ENCODE assay signal across 18 mouse cellular contexts in the genomic region with DNA sequence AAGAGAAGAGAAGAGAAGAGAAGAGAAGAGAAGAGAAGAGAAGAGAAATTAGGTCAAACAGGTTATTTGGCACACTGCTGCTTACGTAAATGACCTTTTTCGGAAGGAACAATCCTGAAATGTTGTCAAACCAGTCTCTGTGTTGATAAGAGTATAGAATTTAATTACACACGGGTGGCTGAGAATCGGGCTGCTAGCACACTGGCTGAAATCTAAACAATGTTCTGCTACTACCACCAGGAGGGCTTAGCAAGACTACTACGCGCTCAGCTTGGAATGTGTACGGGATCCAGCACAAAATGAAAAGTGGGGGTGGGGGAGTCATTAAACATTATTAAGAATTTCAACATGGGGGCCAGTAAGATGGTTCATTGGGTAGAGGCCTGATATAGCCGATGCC.
DNase-seq lines count a peak whose midpoint lies in the region; ATAC-seq and TF ChIP-seq lines count a peak whose summit lies in the region.
"Had no signal": no experiment of that assay in that cellular context is flagged by ENCODE, and none has a peak within 500 bp of the region (broad histone marks: within the 10 kb centered on the region; RNA-seq: fewer than 3 reads in every experiment).

No protein-coding gene starts in this region.

- H3K4me1 ChIP-seq in forebrain, embryonic 14.5 days (ENCODE audit: control insufficient read depth, insufficient read depth, low read length) = peaks cover 8% of the 10 kb centered on the region
- H3K4me1 ChIP-seq in forebrain, embryonic 10.5 days = peaks cover 66% of the 10 kb centered on the region
- H3K4me1 ChIP-seq in kidney, postnatal 0 days (replicated peaks; ENCODE audit: insufficient read depth, low read length) = no peaks in the 10 kb centered on the region
- peaks cover 9% of the 10 kb centered on the region; the same call in 1 of the 2 replicates for H3K4me1 ChIP-seq in kidney, embryonic 16.5 days (ENCODE audit: insufficient read depth, low read length)
- no peaks in the 10 kb centered on the region for H3K4me1 ChIP-seq in neural tube, embryonic 14.5 days (ENCODE audit: control insufficient read depth, insufficient read depth, low read length)
- H3K4me1 ChIP-seq in neural tube, embryonic 15.5 days = peaks cover 30% of the 10 kb centered on the region
- peaks cover 23% of the 10 kb centered on the region for H3K4me1 ChIP-seq in stomach, embryonic 16.5 days (ENCODE audit: control insufficient read depth, insufficient read depth, low read length)

- WGBS in forebrain, embryonic 14.5 days = 29% methylated on average over 8 of the region's 8 CpGs
- WGBS in forebrain, embryonic 10.5 days = 57% methylated on average over 8 of the region's 8 CpGs
- WGBS in kidney, postnatal 0 days = 44% methylated on average over 8 of the region's 8 CpGs
- 61% methylated on average over 8 of the region's 8 CpGs for WGBS in kidney, embryonic 16.5 days
- 66% methylated on average over 8 of the region's 8 CpGs for WGBS in neural tube, embryonic 14.5 days
- WGBS in neural tube, embryonic 15.5 days = 56% methylated on average over 8 of the region's 8 CpGs
- WGBS in stomach, embryonic 16.5 days = 29% methylated on average over 8 of the region's 8 CpGs

- no peak overlapping the region for H3K4me2 ChIP-seq in forebrain, embryonic 14.5 days (ENCODE audit: low read length)
- no peak overlapping the region for H3K4me2 ChIP-seq in kidney, postnatal 0 days (ENCODE audit: low read length)
- H3K4me2 ChIP-seq in kidney, embryonic 16.5 days (replicated peaks; ENCODE audit: low read depth, low read length) = no peak overlapping the region
- no peak overlapping the region for H3K4me2 ChIP-seq in neural tube, embryonic 14.5 days (ENCODE audit: low read depth, low read length)
- no peak overlapping the region for H3K4me2 ChIP-seq in neural tube, embryonic 15.5 days
- peak overlapping the region; percentile 23; the same call in 1 of the 2 replicates for H3K4me2 ChIP-seq in stomach, embryonic 16.5 days (ENCODE audit: low read depth, low read length)
- H3K4me2 ChIP-seq: forebrain, embryonic 15.5 days; heart, embryonic 11.5 days; neural tube, embryonic 12.5 days had no signal

- no peak; the same call in 1 of the 2 replicates for ATAC-seq in forebrain, embryonic 14.5 days
- no peak; the same call in 1 of the 2 replicates for ATAC-seq in kidney, postnatal 0 days (replicated peaks; ENCODE audit: low FRiP score, low read depth)
- ATAC-seq in kidney, embryonic 16.5 days (ENCODE audit: low FRiP score, low TSS enrichment) = no peak
- ATAC-seq in neural tube, embryonic 14.5 days (ENCODE audit: low read depth) = 0 out of 2 replicates have a peak, but pooled peaks have one; percentile 7
- no peak for ATAC-seq in neural tube, embryonic 15.5 days (ENCODE audit: low FRiP score)
- ATAC-seq in stomach, embryonic 16.5 days (ENCODE audit: insufficient read depth, low FRiP score) = peak; percentile 90
- ATAC-seq: forebrain, embryonic 15.5 days; liver, postnatal 0 days; midbrain, embryonic 16.5 days; Patski had no signal

- H3K9me3 ChIP-seq in forebrain, embryonic 14.5 days (replicated peaks; ENCODE audit: control insufficient read depth, low read length) = no peaks in the 10 kb centered on the region
- no peaks in the 10 kb centered on the region for H3K9me3 ChIP-seq in forebrain, embryonic 10.5 days
- no peaks in the 10 kb centered on the region for H3K9me3 ChIP-seq in kidney, postnatal 0 days (replicated peaks; ENCODE audit: low read length)
- H3K9me3 ChIP-seq in kidney, embryonic 16.5 days (ENCODE audit: low read length) = no peaks in the 10 kb centered on the region
- no peaks in the 10 kb centered on the region for H3K9me3 ChIP-seq in neural tube, embryonic 14.5 days (ENCODE audit: control insufficient read depth, low read length)
- no peaks in the 10 kb centered on the region for H3K9me3 ChIP-seq in neural tube, embryonic 15.5 days (replicated peaks)
- no peaks in the 10 kb centered on the region for H3K9me3 ChIP-seq in stomach, embryonic 16.5 days (replicated peaks; ENCODE audit: control insufficient read depth, low read length)
- H3K9me3 ChIP-seq: forebrain, embryonic 15.5 days; neural tube, embryonic 12.5 days had no signal

- no peaks in the 10 kb centered on the region for H3K36me3 ChIP-seq in forebrain, embryonic 14.5 days (ENCODE audit: control insufficient read depth, insufficient read depth, low read length)
- no peaks in the 10 kb centered on the region for H3K36me3 ChIP-seq in forebrain, embryonic 10.5 days (replicated peaks)
- no peaks in the 10 kb centered on the region for H3K36me3 ChIP-seq in kidney, postnatal 0 days (ENCODE audit: insufficient read depth, low read length)
- no peaks in the 10 kb centered on the region for H3K36me3 ChIP-seq in kidney, embryonic 16.5 days (ENCODE audit: insufficient read depth, low read length)
- no peaks in the 10 kb centered on the region for H3K36me3 ChIP-seq in neural tube, embryonic 14.5 days (ENCODE audit: control insufficient read depth, insufficient read depth, low read length)
- no peaks in the 10 kb centered on the region for H3K36me3 ChIP-seq in neural tube, embryonic 15.5 days
- H3K36me3 ChIP-seq in stomach, embryonic 16.5 days (ENCODE audit: control insufficient read depth, insufficient read depth, low read length) = no peaks in the 10 kb centered on the region
- H3K36me3 ChIP-seq: forebrain, embryonic 15.5 days; neural tube, embryonic 12.5 days had no signal

- peak; percentile 30 for DNase-seq in forebrain, embryonic 14.5 days (ENCODE audit: low spot score)
- DNase-seq in forebrain, embryonic 10.5 days (ENCODE audit: extremely low spot score, low spot score) = no peak
- peak; percentile 47 for DNase-seq in kidney, postnatal 0 days (ENCODE audit: low spot score)
- DNase-seq in cerebellum, adult 9-11 months = no peak
- DNase-seq: cerebellum, adult 2 months; gastrocnemius, adult 2 months; heart, postnatal 36 days; layer of hippocampus, postnatal 36 days; liver, postnatal 0 days had no signal

- H3K4me3 ChIP-seq in forebrain, embryonic 14.5 days (ENCODE audit: low read depth, low read length) = no peak overlapping the region
- no peak overlapping the region for H3K4me3 ChIP-seq in forebrain, embryonic 10.5 days
- H3K4me3 ChIP-seq in kidney, postnatal 0 days (replicated peaks; ENCODE audit: low read depth, low read length) = no peak overlapping the region
- no peak overlapping the region for H3K4me3 ChIP-seq in kidney, embryonic 16.5 days (ENCODE audit: low read length)
- H3K4me3 ChIP-seq in neural tube, embryonic 14.5 days (ENCODE audit: low read depth, low read length) = no peak overlapping the region
- H3K4me3 ChIP-seq in neural tube, embryonic 15.5 days (replicated peaks) = no peak overlapping the region
- H3K4me3 ChIP-seq in stomach, embryonic 16.5 days (replicated peaks; ENCODE audit: low read length) = no peak overlapping the region
- H3K4me3 ChIP-seq: forebrain, embryonic 15.5 days; gastrocnemius, adult 2 months; neural tube, embryonic 12.5 days had no signal

- H3K9ac ChIP-seq in forebrain, embryonic 14.5 days (ENCODE audit: low read length) = no peak overlapping the region
- no peak overlapping the region for H3K9ac ChIP-seq in kidney, postnatal 0 days (ENCODE audit: low read depth, low read length)
- no peak overlapping the region for H3K9ac ChIP-seq in kidney, embryonic 16.5 days (replicated peaks; ENCODE audit: low read length)
- no peak overlapping the region for H3K9ac ChIP-seq in neural tube, embryonic 14.5 days (replicated peaks; ENCODE audit: low read depth, low read length)
- H3K9ac ChIP-seq in neural tube, embryonic 15.5 days (replicated peaks) = no peak overlapping the region
- H3K9ac ChIP-seq in stomach, embryonic 16.5 days (ENCODE audit: low read length) = no peak overlapping the region
- H3K9ac ChIP-seq: forebrain, embryonic 15.5 days; liver, postnatal 0 days; neural tube, embryonic 12.5 days had no signal

- no peak overlapping the region for H3K27ac ChIP-seq in forebrain, embryonic 14.5 days (ENCODE audit: low read depth, low read length)
- no peak overlapping the region for H3K27ac ChIP-seq in forebrain, embryonic 10.5 days
- no peak overlapping the region for H3K27ac ChIP-seq in kidney, postnatal 0 days
- H3K27ac ChIP-seq in kidney, embryonic 16.5 days (ENCODE audit: low read length) = no peak overlapping the region
- H3K27ac ChIP-seq in neural tube, embryonic 14.5 days (ENCODE audit: low read depth, low read length) = no peak overlapping the region
- no peak overlapping the region for H3K27ac ChIP-seq in neural tube, embryonic 15.5 days (replicated peaks)
- peak overlapping the region; percentile 47; the same call in 1 of the 2 replicates for H3K27ac ChIP-seq in stomach, embryonic 16.5 days (ENCODE audit: low read length)
- H3K27ac ChIP-seq: forebrain, embryonic 15.5 days; gastrocnemius, adult 2 months; neural tube, embryonic 12.5 days had no signal

- peak; percentile 46; the same call in 1 of the 2 replicates for TF ChIP-seq CTCF in kidney, postnatal 0 days (IDR thresholded peaks at IDR 0.05; ENCODE audit: low read depth)

- no peaks in the 10 kb centered on the region for H3K27me3 ChIP-seq in forebrain, embryonic 14.5 days (replicated peaks; ENCODE audit: control insufficient read depth, insufficient read depth, low read length)
- H3K27me3 ChIP-seq in forebrain, embryonic 10.5 days (ENCODE audit: poor library complexity, severe bottlenecking) = no peaks in the 10 kb centered on the region
- H3K27me3 ChIP-seq in kidney, postnatal 0 days (ENCODE audit: insufficient read depth, low read length) = no peaks in the 10 kb centered on the region
- H3K27me3 ChIP-seq in kidney, embryonic 16.5 days (ENCODE audit: insufficient read depth, low read length) = no peaks in the 10 kb centered on the region
- no peaks in the 10 kb centered on the region for H3K27me3 ChIP-seq in neural tube, embryonic 14.5 days (ENCODE audit: control insufficient read depth, insufficient read depth, low read length)
- H3K27me3 ChIP-seq in neural tube, embryonic 15.5 days (replicated peaks) = no peaks in the 10 kb centered on the region
- no peaks in the 10 kb centered on the region for H3K27me3 ChIP-seq in stomach, embryonic 16.5 days (ENCODE audit: control insufficient read depth, insufficient read depth, low read length)
- H3K27me3 ChIP-seq: forebrain, embryonic 15.5 days; neural tube, embryonic 12.5 days; Patski had no signal

Comparison
In these comparisons a context has a peak if more than half of its experiments do, and no peak if none do; other contexts are left out.
1. ATAC-seq: peak in neural tube, embryonic 14.5 days (single experiment) and stomach, embryonic 16.5 days (single experiment); none in forebrain, embryonic 14.5 days (single experiment), kidney, postnatal 0 days (single experiment), kidney, embryonic 16.5 days (single experiment) and neural tube, embryonic 15.5 days (single experiment).
2. DNase-seq: peak in forebrain, embryonic 14.5 days (single experiment) and kidney, postnatal 0 days (single experiment); none in forebrain, embryonic 10.5 days (single experiment) and cerebellum, adult 9-11 months (single experiment).